Mouse (Mus musculus): ENCODE results near the gene Ttll12. TPM values are rescaled to one million over a fixed set of nuclear protein-coding genes. Genes with fewer than 3 reads are reported as not detected.

Gene Ttll12
- polyA plus RNA-seq, 1 experiment from 2014 or later: 40.3 TPM

Other genes with a start within 250 kb of the Ttll12 start
- gene Arfgap3, start 244.9 kb downstream of the Ttll12 start, polyA plus RNA-seq (2014; fragmentation: Nextera tagmentation; extraction: Ambion mirVana): 59.1 and 60.8 TPM in 2 replicates
- gene Pacsin2, start 130.6 kb downstream of the Ttll12 start, polyA plus RNA-seq (2014; fragmentation: Nextera tagmentation; extraction: Ambion mirVana): 53.5 and 55.1 TPM in 2 replicates
- 18.0 and 19.2 TPM in 2 replicates for gene Ttll1, start 84.3 kb downstream of the Ttll12 start, polyA plus RNA-seq (2014; fragmentation: Nextera tagmentation; extraction: Ambion mirVana)
- 7.1 and 8.9 TPM in 2 replicates for gene Bik, start 68.3 kb downstream of the Ttll12 start, polyA plus RNA-seq (2014; fragmentation: Nextera tagmentation; extraction: Ambion mirVana)
- 80.3 and 82.5 TPM in 2 replicates for gene Tspo, start 31.6 kb downstream of the Ttll12 start, polyA plus RNA-seq (2014; fragmentation: Nextera tagmentation; extraction: Ambion mirVana)
- gene Mcat, start 31.4 kb downstream of the Ttll12 start, polyA plus RNA-seq (2014; fragmentation: Nextera tagmentation; extraction: Ambion mirVana): 35.6 and 38.3 TPM in 2 replicates
- 9.8 and 12.3 TPM in 2 replicates for gene Scube1, start 129.9 kb upstream of the Ttll12 start, polyA plus RNA-seq (2014; fragmentation: Nextera tagmentation; extraction: Ambion mirVana)
- gene Mpped1, start 184.3 kb upstream of the Ttll12 start, polyA plus RNA-seq (2014; fragmentation: Nextera tagmentation; extraction: Ambion mirVana): 1.4 and 1.8 TPM in 2 replicates

All from stomach, embryonic 14.5 days (tissue).